Mouse (Mus musculus): Measurements from ENCODE around the gene H2-DMb1. TPM values are rescaled to one million over a fixed set of nuclear protein-coding genes. Genes with fewer than 3 reads are reported as not detected.

The H2-DMb1 gene
- polyA plus RNA-seq, 1 experiment from 2014 or later = 7.2 TPM

GRCm38 (mm10) chr17:34133289-34133688 is 19.6 kb upstream of the H2-DMb1 start:
- Histone ChIP-seq H3K4me1 (ENCODE audit: insufficient read depth, low read depth, low read length) (peaks cover 9% of the 10 kb centered on the region; the same call in 1 of the 2 replicates), H3K4me2 (replicated peaks; ENCODE audit: low read depth, low read length) (no peak overlapping the region), H3K27me3 (replicated peaks; ENCODE audit: insufficient read depth, low read length) (no peaks in the 10 kb centered on the region), H3K36me3 (ENCODE audit: insufficient read depth, low read length) (no peaks in the 10 kb centered on the region), H3K27ac (ENCODE audit: low read length) (no peak overlapping the region), H3K9ac (replicated peaks; ENCODE audit: low read depth) (no peak overlapping the region), H3K4me3 (ENCODE audit: low read depth, low read length) (no peak overlapping the region), H3K9me3 (ENCODE audit: low read length) (no peaks in the 10 kb centered on the region)
- TF ChIP-seq CTCF (IDR thresholded peaks at IDR 0.05) = peak; percentile 62
- no peak for TF ChIP-seq EP300 (IDR thresholded peaks at IDR 0.05)
- DNase-seq (ENCODE audit: low spot score) (peak; percentile 61), ATAC-seq (no peak)
- WGBS = 74% methylated on average over 11 of the region's 11 CpGs

- Histone ChIP-seq H3K27me3 (replicated peaks; ENCODE audit: insufficient read depth, low read length) (no peaks in the 10 kb centered on the region), H3K4me1 (ENCODE audit: insufficient read depth, low read depth, low read length) (no peaks in the 10 kb centered on the region), H3K4me3 (ENCODE audit: low read depth, low read length) (no peak overlapping the region), H3K4me2 (replicated peaks; ENCODE audit: low read depth, low read length) (no peak overlapping the region), H3K9ac (replicated peaks; ENCODE audit: low read depth) (no peak overlapping the region), H3K27ac (ENCODE audit: low read length) (no peak overlapping the region), H3K9me3 (ENCODE audit: low read length) (no peaks in the 10 kb centered on the region), H3K36me3 (ENCODE audit: insufficient read depth, low read length) (no peaks in the 10 kb centered on the region)
- TF ChIP-seq CTCF (IDR thresholded peaks at IDR 0.05) (no peak), EP300 (IDR thresholded peaks at IDR 0.05) (no peak)
- ATAC-seq (no peak), DNase-seq (ENCODE audit: low spot score) (peak; percentile 4)
- 78% methylated on average over 3 of the region's 3 CpGs for WGBS
These were observed 18.4 kb upstream of the H2-DMb1 start for GRCm38 (mm10) chr17:34134451-34134850.

GRCm38 (mm10) chr17:34135297-34136224 is 17.3 kb upstream of the H2-DMb1 start:
- H3K9me3 ChIP-seq (ENCODE audit: low read length) = no peaks in the 10 kb centered on the region
- no peak for TF ChIP-seq EP300 (IDR thresholded peaks at IDR 0.05)
- peak; percentile 100 for TF ChIP-seq CTCF (IDR thresholded peaks at IDR 0.05)
- no peaks in the 10 kb centered on the region for H3K4me1 ChIP-seq (ENCODE audit: insufficient read depth, low read depth, low read length)
- H3K27me3 ChIP-seq (replicated peaks; ENCODE audit: insufficient read depth, low read length) = no peaks in the 10 kb centered on the region
- WGBS = 6% methylated on average over 31 of the region's 31 CpGs
- H3K4me3 ChIP-seq (ENCODE audit: low read depth, low read length) = peak overlapping the region; percentile 20; the same call in 1 of the 2 replicates
- peak; percentile 99 for DNase-seq (ENCODE audit: low spot score)
- peak overlapping the region; percentile 52 for H3K4me2 ChIP-seq (replicated peaks; ENCODE audit: low read depth, low read length)
- H3K9ac ChIP-seq (replicated peaks; ENCODE audit: low read depth) = no peak overlapping the region
- H3K36me3 ChIP-seq (ENCODE audit: insufficient read depth, low read length) = no peaks in the 10 kb centered on the region
- H3K27ac ChIP-seq (ENCODE audit: low read length) = no peak overlapping the region
- ATAC-seq = peak; percentile 99

- H3K9ac ChIP-seq (replicated peaks; ENCODE audit: low read depth) = no peak overlapping the region
- no peaks in the 10 kb centered on the region for H3K9me3 ChIP-seq (ENCODE audit: low read length)
- no peak overlapping the region for H3K4me2 ChIP-seq (replicated peaks; ENCODE audit: low read depth, low read length)
- H3K4me1 ChIP-seq (ENCODE audit: insufficient read depth, low read depth, low read length) = no peaks in the 10 kb centered on the region
- TF ChIP-seq CTCF (IDR thresholded peaks at IDR 0.05) (no peak), EP300 (IDR thresholded peaks at IDR 0.05) (no peak)
- no peak for DNase-seq (ENCODE audit: low spot score)
- no peaks in the 10 kb centered on the region for H3K27me3 ChIP-seq (replicated peaks; ENCODE audit: insufficient read depth, low read length)
- ATAC-seq = no peak
- no peak overlapping the region for H3K4me3 ChIP-seq (ENCODE audit: low read depth, low read length)
- 67% methylated on average over 7 of the region's 7 CpGs for WGBS
- no peaks in the 10 kb centered on the region for H3K36me3 ChIP-seq (ENCODE audit: insufficient read depth, low read length)
- H3K27ac ChIP-seq (ENCODE audit: low read length) = no peak overlapping the region
These were observed 15.3 kb upstream of the H2-DMb1 start for GRCm38 (mm10) chr17:34137601-34138000.

GRCm38 (mm10) chr17:34138655-34139054 is 14.2 kb upstream of the H2-DMb1 start:
- DNase-seq (ENCODE audit: low spot score) = no peak
- no peak for TF ChIP-seq EP300 (IDR thresholded peaks at IDR 0.05)
- WGBS = 87% methylated on average over 7 of the region's 7 CpGs
- H3K4me1 ChIP-seq (ENCODE audit: insufficient read depth, low read depth, low read length) = no peaks in the 10 kb centered on the region
- no peak overlapping the region for H3K27ac ChIP-seq (ENCODE audit: low read length)
- no peaks in the 10 kb centered on the region for H3K27me3 ChIP-seq (replicated peaks; ENCODE audit: insufficient read depth, low read length)
- no peak overlapping the region for H3K4me3 ChIP-seq (ENCODE audit: low read depth, low read length)
- H3K4me2 ChIP-seq (replicated peaks; ENCODE audit: low read depth, low read length) = no peak overlapping the region
- no peaks in the 10 kb centered on the region for H3K9me3 ChIP-seq (ENCODE audit: low read length)
- no peaks in the 10 kb centered on the region for H3K36me3 ChIP-seq (ENCODE audit: insufficient read depth, low read length)
- no peak overlapping the region for H3K9ac ChIP-seq (replicated peaks; ENCODE audit: low read depth)
- no peak for ATAC-seq

- 6% methylated on average over 16 of the region's 16 CpGs for WGBS
- Histone ChIP-seq H3K27me3 (replicated peaks; ENCODE audit: insufficient read depth, low read length) (no peaks in the 10 kb centered on the region), H3K36me3 (ENCODE audit: insufficient read depth, low read length) (no peaks in the 10 kb centered on the region), H3K27ac (ENCODE audit: low read length) (no peak overlapping the region), H3K9me3 (ENCODE audit: low read length) (no peaks in the 10 kb centered on the region), H3K9ac (replicated peaks; ENCODE audit: low read depth) (no peak overlapping the region), H3K4me3 (ENCODE audit: low read depth, low read length) (peak overlapping the region; percentile 8; the same call in 1 of the 2 replicates), H3K4me2 (replicated peaks; ENCODE audit: low read depth, low read length) (peak overlapping the region; percentile 48), H3K4me1 (ENCODE audit: insufficient read depth, low read depth, low read length) (no peaks in the 10 kb centered on the region)
- TF ChIP-seq CTCF (IDR thresholded peaks at IDR 0.05) (no peak), EP300 (IDR thresholded peaks at IDR 0.05) (no peak)
- peak; percentile 27; the same call in 1 of the 2 replicates for ATAC-seq
- peak; percentile 76 for DNase-seq (ENCODE audit: low spot score)
These were observed 13.5 kb upstream of the H2-DMb1 start for GRCm38 (mm10) chr17:34139416-34139815.

Measured in lung, postnatal 0 days (tissue).